Mouse (Mus musculus): ENCODE results near the gene Adam20.
"Not testable (repeated sequence)": the region's sequence is repeated elsewhere in the genome, so short reads cannot be mapped to it uniquely, and the experiment has no call there.

Adam20 gene

GRCm38 (mm10) chr8:40792973-40793372 is at the start of gene Adam20:
TSS of gene Adam20 (plus strand) at chr8:40793273.
- not testable (repeated sequence) for DNase-seq (ENCODE audit: low read depth, low spot score)

- not testable (repeated sequence) for DNase-seq (ENCODE audit: low read depth, low spot score)
Observed at GRCm38 (mm10) chr8:40751908-40752307, 41.2 kb upstream of the Adam20 start, which contains the start of gene Adam25. TSS of gene Adam25 (plus strand) at chr8:40752208.

- DNase-seq (ENCODE audit: low read depth, low spot score): no peak
Observed at GRCm38 (mm10) chr8:40783320-40783719, 9.8 kb upstream of the Adam20 start.

- no peak for DNase-seq (ENCODE audit: low read depth, low spot score)
Observed at GRCm38 (mm10) chr8:40803379-40804079, 10.5 kb downstream of the Adam20 start.

Measured in 3T3-L1 (cell line).